Mouse (Mus musculus) retina, adult 2 months (tissue): Measurements from ENCODE around the gene Lrmda.

ENCODE experiments used
- DNase-seq: peaks from one replicate; pipeline ENCODE4 v3.0.0-alpha.2; 2012; ENCODE audit warnings: low read depth, low spot score

The Lrmda gene

GRCm38 (mm10) chr14:22155034-22155433 is 135.5 kb downstream of the Lrmda start:
- no peak for DNase-seq

DNA sequence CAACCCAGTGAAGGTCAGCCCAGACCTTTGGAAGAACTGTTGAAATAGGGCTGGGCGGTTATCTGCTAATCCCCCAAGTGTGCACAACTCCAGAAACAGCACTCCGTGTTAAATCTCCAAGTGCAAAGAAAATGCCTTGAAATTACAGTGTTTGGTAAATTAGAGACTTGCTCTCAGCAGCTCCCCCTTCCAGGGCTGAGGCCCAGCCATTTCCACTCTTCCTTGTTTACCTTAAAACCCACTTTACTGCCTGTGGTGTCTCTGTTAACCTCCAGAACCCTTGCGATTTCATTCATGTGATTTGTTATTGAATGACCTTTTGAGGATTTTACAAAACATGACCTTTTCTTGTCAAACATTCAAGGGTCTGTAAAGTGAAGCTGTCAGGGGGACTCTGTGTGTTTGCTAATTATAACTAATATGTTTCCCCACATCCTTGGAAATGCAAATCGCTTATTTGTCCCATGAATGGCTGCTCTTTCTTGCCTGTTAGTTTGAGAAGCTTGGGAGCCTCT is 136.1 kb downstream of the Lrmda start:
- no peak for DNase-seq

- DNase-seq: no peak
Observed at GRCm38 (mm10) chr14:22156991-22157390, 137.5 kb downstream of the Lrmda start.

DNA sequence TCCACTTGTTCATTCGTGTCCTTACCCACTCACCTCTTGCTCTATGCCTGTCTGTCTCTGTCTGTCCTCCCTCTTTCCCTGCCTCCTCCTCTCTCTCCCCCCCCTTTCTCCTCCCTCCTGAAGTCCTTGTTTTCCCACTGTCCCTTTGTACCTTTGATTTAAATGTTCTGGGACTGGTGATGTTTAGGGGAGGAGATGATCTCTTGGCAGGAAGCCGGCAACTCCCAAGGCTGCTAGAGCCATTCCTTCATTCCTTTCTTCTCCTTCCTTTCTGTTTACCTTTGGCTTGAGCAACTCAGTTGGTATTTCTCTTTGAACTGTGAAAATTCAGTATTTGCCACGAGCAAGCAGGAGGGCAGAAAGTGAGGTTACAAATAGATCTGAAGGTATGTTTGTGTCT is 141.9 kb downstream of the Lrmda start:
- no peak for DNase-seq

DNA sequence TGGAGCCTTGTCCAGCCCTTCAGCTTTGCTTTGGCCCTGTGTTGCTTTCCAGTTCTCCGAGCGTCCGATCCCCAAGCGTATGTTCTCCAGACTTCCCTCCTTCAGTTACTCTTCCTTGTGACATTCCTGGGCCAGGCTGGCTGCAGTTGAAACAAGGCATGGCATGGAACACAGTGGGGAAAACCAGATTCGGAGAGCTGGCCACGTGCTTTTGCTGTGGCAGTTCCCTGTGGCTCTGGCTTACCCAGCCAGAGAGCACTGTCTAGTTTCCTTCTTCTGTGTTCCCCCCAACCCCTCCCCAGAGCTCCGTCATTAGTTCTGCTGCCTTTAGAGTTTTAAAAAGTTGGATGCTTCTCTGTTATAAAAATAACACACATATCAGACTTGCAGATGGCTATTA is 147.8 kb downstream of the Lrmda start:
- no peak for DNase-seq

DNA sequence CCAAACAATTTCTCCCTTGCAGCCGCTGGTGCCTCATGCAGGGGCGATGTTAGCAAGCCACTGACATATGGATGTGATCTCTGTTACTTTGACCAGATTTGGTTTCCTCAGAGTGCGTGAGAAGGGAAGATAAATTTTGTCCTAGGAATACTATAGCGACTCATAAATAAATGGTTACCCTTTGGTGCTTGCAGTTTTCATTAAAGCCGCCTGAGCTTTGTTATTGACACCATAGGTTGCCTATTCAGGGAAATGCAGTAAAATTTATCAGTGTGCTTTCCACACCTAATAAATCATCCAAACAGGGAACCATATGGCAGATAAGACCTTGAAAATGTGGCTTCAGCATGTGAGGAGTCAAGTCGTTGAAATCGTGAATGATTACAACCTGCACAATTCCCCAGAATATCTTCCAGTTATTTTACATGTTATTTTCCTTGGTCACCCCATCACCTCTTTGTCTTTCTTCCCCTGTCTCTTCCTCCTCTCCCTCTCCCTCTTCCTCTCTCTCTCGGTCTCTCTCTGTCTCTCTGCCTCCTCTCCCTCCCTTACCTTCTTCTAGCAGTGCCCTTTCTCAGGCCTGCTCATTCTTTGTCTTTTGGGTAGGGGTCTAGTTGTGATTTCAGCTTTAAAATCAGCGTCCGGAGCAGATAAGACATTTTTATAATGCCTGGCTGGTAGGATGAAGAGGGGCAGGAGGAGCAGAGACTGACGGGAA is 148.7 kb downstream of the Lrmda start:
- no peak for DNase-seq

DNA sequence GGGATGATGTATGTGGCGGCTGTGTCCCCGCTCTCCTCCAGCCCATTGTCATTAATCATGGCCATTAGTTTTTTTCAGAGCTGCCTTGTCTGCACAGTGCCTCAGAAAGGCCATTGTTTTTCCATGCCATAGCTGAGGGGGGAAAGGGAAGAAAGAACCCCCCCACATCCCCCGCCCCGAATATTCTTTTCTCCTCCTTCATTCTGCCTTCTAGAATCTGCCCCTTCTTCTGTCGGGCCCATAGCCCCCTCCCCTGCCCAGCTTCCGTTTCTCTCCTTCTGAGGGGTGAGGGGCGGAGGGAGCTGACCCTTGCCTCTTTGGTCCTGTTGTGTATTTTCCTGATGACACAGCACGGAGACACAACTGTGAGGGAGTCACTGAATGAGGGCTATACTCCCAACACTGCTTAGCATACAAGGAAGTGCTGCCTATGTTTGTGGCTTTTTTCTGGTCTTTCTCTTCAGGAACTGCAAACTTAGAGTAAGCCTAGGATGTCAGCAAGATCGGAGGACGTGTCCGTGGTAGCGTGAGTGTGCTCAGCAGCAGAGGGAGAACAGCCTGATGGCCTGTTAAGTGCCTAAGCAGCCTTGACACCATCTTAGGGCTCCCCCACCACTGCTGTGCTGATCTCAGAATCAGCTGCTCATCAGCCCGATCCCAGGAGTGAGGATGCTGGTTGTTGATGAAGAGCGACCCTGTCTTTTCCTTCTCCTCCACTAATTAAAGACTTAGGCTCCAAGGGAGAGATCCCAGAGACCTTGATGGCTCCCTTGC is 149.5 kb downstream of the Lrmda start:
- no peak for DNase-seq

DNA sequence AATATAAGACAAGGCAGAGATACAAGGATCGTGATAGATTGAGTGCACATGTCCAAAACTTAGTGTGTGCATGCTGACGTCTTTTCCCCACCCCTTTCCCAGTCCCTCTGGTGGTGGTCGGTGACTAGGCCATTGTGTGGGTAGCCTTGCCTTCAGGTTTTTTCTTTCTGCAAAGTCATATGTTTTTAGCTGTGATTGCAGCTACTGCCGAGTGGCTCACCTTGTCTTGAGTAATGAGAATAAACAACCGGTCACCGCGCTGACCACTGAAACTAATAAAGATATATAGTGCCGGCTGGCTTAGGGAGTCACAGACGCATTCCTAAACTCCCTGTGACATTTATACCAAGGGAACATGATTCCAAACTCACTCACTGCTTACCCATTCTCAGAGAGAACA is 155.2 kb downstream of the Lrmda start:
- DNase-seq: no peak

DNA sequence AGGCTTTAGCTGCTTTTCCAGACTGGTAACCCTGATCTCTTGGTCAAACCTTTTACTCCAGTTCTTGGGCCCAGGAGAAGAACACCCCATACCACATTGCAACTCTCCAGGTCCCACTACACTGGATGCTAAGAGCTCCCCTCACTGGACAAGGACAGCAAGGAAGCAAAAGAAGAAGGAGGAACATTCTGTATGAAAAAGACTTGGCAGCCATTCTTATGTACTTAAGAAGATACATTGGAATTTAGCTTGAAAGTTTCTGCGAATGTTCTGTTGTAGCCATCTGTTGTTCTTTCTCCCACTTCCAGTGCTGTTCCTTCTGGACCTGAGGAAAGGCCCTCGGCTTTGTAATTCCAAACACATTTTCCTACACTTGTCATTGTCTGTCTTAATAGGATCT is 160.2 kb downstream of the Lrmda start:
- DNase-seq: no peak

- DNase-seq: no peak
Observed at GRCm38 (mm10) chr14:22181508-22181907, 162.0 kb downstream of the Lrmda start.

GRCm38 (mm10) chr14:22183195-22183594 is 163.7 kb downstream of the Lrmda start:
- DNase-seq: no peak

DNA sequence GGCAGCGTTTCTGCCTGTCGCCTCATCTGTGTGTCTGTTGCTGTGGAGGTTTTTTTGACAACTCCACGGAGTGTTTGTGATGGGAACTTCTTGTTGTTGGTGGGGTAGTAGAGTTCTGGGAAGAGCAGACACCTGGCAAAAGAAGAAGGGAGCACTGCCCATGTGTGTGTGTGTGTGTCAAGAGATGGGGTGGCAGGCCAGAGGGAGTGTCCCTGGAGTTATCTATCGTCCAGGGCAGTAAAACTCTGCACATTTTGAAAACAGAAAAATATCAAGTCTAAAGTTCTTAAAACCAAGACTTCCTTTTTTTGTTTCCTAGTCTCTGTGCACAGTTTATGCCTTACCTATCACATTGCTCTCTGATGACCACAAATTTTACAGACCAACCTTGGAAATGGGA is 165.9 kb downstream of the Lrmda start:
- DNase-seq: no peak

GRCm38 (mm10) chr14:22190111-22190510 is 170.6 kb downstream of the Lrmda start:
- no peak for DNase-seq

- no peak for DNase-seq
Observed at GRCm38 (mm10) chr14:22192185-22192584, 172.7 kb downstream of the Lrmda start.

DNA sequence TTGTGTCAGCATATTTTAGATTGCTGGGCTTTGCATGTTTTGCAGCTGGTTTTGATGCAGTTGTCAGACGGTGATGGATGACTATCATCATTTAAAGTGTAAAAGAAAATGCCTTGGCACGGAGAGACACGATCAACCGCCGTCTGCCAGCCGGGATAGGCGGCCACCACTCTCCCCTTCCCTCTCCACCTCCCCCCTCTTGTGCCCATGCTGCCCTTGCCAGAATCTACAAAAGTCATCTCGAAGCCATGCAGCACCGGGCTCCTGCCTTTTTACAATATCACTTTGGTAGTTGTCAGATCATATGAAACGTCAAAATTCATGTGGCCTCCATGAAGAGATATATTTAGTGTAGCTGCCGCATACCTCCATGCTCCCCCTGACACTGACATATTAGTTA is 178.5 kb downstream of the Lrmda start:
- no peak for DNase-seq

- no peak for DNase-seq
Observed at GRCm38 (mm10) chr14:22198641-22199425, 179.3 kb downstream of the Lrmda start.

GRCm38 (mm10) chr14:22201667-22202066 is 182.2 kb downstream of the Lrmda start:
- DNase-seq: no peak

DNA sequence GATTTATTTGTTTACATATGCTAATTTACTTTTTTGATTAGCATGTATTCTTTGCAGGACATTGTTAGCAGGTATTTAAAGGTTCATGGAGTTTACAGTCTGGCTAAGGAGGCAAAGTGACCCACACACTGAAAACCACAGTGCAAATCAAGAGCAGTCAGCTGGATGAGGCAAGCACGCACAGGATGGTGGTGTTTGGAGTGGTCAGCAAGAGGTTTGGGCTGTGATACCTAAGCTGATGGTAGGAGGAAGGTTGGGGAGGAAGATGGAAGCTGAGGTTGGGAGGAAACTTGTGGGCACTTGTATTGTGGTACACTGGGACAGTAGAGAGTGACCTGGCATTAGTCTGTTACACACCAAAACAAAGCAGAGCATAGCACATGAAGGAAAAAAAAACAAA is 191.1 kb downstream of the Lrmda start:
- DNase-seq: no peak

DNA sequence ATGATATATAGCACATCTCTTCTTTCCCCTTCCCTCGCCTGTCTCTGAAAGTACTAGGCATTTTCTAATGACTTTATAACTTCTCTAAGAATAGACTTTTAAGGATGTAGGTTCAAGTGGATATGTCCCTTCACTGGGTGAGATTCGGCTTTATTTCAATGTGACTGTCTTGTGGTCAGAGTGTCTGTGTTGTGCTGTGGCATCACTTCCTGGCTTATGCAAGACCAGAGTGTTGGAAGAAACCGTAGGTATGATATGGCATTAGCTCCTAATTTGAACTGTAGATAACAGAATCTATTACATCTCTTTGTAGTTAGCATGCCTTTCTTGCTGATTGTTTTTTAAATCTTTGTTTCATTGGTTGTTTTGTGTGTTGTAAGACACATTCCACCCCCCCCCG is 198.7 kb downstream of the Lrmda start:
- DNase-seq: no peak

GRCm38 (mm10) chr14:22222038-22222437 is 202.5 kb downstream of the Lrmda start:
- no peak for DNase-seq

- no peak for DNase-seq
Observed at GRCm38 (mm10) chr14:22222574-22222973, 203.1 kb downstream of the Lrmda start.

DNA sequence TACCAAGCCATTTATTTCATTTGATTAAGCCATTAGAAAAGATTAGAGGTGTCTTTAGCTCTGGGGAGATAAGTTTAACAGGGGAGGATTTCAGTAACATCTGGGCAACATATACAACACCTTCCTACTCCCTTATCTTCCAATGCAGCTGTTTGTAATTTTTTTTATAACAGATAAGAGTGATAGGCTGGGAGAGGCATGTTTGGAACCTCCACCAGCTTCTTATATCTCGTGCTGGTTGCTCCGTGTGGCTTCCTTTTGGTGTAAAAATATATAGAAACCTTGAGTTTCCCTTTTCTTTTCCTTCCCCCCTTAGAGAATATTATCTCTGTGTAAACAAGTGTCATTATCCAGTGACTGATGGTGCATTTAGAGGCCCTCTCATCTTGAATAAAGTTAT is 206.7 kb downstream of the Lrmda start:
- DNase-seq: no peak
